Mouse (Mus musculus): ENCODE measurements around the gene Ngrn.

The Ngrn gene

DNA sequence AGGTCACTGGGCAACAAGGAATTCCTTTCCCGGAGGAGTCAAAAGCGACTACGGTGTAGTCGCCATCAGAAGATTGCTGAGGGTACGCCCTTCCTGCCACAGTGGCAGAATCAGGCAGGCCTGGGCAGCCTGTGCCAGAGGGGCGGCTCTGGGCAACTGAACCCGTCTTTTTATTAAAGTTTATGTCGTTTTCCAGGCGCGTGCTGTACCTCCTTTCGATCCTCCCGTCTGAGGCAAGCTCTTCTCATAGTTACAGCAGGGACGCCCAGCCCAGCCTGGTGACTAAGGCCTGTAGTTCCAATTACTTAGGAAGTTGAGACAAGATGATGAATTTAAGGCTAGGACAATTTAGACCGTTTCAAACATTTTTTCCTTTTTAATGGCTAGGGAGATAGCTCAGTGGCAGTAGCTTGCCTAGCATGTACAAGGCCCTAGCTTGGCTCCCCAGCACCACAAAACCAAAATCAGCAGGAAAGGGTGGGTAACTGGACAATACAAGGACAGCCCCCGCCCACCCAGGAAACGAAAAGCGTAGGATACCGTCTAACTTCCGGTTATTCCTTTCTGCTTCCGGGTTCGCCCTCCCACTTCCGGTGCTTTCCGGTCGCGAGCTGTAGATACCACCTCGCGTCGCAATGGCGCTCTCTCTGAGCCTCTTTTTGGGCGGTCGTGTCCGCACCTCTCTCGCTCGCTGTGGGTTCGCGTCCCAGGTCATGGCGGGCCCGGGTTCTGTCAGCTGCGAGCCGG is at the start of gene Ngrn:
Gene Ngrn (plus strand): TSS at position 591 of the 747 bp plus-strand sequence.
- peak; percentile 94 for DNase-seq (ENCODE audit: low read depth)

DNA sequence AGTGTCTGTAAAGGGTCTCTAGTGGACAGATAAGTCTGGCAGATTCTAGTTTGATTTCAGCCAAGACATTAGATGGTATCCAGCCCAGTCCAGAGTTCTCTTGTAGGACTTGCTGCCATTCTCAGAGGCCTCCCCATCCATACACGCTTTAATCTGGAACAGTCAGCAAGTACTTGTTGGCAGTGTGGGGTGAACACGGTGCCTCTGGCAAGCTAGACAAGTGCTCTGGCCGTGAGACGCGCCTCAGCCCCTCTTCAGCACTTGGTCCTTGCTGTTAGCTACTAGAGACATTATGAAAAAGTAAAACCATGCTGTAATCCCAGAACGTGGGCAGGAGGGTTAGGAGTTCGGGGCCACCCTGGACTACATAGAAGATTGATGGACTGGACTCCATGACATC is 47.4 kb upstream of the Ngrn start:
- no peak for DNase-seq (ENCODE audit: low read depth)

DNA sequence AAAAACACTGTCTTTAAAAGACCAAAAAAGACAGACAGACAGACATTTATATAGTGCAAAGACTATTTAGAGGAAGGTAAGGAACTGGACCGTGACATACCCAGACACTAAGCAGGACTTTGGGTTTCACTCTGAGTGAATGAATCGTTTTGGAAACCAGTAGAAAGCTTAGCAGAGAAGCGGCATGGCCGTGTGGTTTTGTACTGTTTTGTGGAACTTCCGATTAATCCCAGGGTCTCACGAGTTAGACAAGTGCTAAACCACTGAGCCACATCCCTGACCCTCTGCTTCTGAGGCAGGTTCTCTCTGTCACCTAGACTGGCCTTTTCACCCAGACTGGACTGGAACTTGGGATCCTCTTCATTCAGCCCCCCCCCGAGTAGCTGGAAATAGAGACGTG is 46.6 kb upstream of the Ngrn start:
- no peak for DNase-seq (ENCODE audit: low read depth)

DNA sequence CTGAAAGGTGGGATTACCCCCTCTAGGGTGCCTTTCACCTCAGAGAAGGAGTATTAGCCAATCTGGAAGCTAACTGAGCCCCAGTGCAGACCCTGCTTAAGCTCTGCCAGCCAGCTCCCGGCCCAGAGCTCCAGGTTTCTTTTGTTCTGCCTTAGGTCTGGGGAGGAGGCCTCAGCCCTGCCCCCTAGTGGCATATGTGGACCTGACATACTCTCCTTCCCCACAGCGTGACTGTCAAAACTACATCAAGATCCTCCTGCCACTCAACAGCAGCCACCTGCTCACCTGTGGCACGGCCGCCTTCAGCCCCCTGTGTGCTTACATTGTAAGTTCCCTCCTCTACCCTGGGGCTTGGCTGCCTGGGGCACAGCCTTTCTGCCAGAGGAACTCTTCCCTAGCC is 45.6 kb upstream of the Ngrn start:
- peak; percentile 86 for DNase-seq (ENCODE audit: low read depth)

DNA sequence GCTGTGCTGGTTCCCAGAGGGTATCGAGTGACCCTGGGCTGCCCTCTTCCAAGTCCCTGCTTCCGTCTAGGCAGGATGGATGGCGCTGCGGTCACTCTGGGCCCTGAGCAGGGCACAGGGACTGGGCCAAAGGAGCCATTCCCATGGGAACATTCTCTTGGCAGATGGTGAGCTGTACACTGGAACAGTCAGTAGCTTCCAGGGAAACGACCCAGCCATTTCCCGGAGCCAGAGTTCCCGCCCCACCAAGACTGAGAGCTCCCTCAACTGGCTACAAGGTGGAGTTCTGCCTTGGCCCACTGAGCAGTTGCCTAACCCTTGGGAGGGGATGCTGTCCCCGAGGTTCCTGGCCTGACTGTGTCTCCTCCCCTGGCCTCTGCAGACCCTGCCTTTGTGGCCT is 44.4 kb upstream of the Ngrn start:
- DNase-seq (ENCODE audit: low read depth) = peak; percentile 37

DNA sequence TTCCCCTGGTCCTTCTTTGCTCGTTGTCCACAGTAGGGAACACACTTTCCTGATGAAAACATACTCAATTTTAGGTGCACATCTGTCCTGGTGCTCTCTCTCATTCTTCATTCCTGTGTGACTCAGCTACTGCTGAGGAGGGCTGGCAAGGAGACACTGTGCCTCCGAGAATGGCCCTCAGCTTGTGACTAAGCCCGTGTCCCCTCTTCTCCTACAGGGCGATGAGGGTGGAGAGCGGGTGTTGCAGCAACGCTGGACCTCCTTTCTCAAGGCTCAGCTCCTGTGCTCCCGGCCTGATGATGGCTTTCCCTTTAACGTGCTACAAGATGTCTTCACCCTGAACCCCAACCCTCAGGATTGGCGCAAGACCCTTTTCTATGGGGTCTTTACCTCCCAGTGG is 42.3 kb upstream of the Ngrn start:
- DNase-seq (ENCODE audit: low read depth) = no peak

DNA sequence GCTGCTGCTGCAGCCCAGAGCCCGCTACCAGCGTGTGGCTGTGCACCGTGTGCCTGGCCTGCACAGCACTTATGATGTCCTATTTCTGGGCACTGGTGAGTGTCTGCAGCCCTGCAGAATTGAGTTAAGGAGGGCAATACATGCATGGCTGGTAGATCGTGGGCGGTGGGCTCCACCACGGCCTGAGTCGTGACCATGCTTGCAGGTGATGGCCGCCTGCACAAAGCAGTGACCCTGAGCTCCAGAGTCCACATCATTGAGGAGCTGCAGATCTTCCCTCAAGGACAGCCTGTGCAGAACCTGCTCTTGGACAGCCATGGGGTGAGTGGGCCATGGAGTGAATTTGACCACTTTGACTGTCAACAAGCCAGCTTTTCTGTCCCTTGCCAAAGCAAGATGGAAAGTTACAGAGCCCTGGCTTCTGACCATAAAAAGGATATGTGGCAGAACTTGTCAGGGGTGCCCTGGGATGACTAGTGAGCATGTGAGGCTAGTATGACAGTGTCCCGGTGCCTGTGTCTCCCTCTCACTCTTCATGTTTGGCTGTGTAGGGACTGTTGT is 40.7 kb upstream of the Ngrn start:
- DNase-seq (ENCODE audit: low read depth) = no peak

DNA sequence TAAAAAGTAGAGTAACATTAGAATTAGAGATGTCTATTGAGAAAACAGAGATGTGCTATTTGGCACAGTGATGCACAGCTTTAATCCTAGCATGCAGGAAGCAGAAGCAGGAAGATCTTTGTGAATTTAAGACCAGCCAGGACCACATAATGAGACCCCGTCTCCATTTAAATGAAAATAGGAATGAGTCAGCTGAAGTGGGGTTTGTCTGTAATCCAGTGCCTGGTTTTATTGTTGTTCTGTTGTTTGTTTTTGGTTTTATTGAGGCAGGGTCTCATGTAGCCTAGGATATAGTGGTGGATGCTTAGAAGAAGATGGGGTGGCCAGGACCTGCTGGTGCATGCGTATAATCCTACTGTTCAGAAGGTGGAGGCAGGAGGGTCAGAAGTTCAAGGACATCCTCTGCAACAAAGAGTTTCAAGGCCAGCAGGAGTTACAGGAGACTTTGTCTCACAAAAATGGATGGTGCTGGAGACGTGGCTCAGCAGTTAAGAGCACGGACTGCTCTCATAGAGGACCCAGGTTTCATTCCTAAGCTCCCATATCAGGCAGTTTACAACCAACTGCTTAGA is 39.8 kb upstream of the Ngrn start:
- DNase-seq (ENCODE audit: low read depth) = no peak

DNA sequence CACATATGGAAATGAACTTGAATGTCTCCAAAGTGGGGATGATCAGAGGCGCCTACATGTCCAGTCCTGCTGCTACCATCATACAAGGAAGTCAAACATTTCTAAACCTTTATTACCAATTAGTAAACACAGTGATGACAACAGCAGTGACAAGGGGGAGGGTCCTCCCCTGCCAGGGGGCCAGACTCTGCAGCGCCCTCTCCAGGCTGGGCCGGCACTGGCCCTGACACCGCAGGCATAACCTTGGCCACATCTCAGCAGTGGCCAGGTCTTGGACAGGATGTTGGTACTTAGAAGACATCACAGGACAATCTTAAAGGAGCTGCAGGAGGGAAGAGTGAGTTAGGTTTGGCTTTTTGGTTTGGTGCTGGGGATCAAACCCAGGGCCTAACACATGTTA is 34.0 kb upstream of the Ngrn start:
- no peak for DNase-seq (ENCODE audit: low read depth)

DNA sequence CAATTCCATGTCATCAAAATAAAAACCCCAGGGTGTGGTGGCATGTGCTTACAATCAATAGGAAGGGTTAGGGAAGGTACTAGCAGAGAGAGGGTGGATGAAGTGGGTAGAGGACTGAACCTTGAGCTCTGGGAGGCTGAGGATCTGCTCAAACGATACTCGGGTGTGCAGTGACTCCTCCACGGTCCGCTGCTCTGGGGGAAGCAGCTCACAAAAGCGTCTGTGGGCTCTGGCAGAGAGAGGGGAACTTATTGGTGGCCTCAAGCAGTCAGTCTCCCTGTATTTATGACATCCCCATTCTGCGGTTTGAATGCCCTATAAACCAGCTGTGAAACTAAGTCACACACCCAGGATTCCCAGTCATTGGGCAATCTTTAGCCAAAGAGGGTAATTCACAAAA is 30.8 kb upstream of the Ngrn start:
- DNase-seq (ENCODE audit: low read depth) = no peak

DNA sequence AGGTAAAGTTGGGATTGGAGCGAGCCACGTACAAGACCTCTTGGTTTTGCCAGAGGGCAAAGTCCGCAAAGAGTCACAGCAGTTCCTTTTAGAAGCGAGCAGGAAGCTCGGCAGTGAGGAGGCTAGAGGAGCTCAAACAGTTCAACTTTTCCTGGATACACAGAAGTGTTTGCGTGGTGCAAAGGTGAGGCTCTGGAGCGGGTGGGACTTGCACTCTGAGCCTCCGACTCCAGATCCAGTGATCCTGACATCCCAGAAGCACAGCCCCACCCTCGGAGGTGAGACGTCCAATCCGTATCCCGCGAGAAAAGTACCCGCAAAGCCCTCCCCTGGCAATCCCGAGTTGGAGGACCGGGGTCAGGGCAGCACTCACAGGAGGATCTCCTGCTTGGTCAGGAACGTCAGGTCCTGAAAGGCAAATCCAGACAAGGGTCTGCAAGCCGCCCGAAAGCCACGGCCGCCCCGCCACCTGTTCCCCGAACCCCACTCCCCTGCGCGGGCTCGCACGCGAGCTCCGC is 29.0 kb upstream of the Ngrn start:
- DNase-seq (ENCODE audit: low read depth) = peak; percentile 66

DNA sequence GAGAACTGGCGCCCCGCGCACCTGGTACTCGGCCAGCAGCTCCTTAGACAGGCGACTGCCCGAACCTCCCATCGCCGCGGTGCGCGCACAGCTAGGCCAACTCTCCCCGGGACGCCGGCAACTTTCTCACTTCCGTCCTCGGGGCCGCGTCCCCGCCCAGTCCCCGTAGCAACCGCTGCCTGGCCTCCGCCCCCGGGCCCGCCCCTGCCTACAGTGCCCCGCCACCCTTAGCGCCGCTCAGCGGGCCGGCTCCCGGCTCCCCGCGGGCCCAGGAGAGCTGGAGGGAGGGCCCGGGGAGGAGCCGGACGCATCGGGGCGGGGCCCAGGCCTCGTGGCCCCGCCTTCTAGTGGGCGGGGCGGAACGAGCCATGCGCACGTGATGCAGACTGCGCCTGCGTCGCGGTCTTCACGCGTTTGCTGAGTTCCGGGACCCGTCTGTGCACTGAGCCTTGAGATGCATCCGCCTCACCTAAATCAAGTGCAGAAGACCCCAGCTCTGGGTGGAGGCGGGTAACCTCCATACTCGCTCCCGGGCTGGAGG is 28.5 kb upstream of the Ngrn start, which contains the start of the genes Cib1 and Gdpgp1:
Gene Cib1 (minus strand): TSS at position 325 of the 541 bp plus-strand sequence.
Gene Gdpgp1 (plus strand): TSS at position 377 of the 541 bp plus-strand sequence.
- DNase-seq (ENCODE audit: low read depth) = peak; percentile 99

DNA sequence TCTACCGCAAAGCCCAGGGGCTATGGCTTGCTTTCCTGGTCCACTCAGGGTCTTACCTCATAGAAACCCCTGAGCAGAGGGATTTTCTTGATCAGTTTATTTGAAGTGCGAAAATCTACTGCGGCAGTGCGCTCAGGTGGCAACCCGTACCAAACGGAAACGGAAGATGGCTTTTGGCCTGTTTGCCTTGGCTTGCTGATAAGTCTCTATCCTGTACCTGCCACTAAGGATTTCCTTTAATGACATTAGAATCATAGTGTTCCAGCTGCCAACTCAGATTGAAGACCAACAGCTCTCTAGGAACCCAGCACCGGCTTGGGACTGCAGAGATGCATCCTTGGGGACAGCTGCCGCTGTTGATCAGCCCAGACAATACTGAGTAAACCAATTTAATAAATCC is 27.2 kb upstream of the Ngrn start:
- no peak for DNase-seq (ENCODE audit: low read depth)

DNA sequence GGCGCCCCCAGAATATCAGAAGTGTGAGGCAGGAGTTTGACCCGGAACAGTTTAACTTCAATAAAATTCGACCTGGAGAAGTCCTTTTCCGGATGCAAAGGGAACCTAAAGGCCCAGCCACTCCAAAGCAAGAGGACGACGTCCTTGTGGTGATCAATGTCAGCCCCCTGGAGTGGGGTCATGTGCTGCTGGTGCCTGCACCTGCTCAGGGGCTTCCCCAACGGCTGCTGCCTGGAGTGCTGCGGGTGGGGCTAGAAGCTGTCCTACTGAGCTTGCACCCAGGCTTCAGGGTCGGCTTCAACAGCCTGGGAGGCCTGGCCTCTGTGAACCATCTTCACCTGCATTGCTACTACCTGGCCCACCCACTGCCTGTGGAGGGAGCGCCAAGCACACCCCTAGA is 22.5 kb upstream of the Ngrn start:
- DNase-seq (ENCODE audit: low read depth) = no peak

DNA sequence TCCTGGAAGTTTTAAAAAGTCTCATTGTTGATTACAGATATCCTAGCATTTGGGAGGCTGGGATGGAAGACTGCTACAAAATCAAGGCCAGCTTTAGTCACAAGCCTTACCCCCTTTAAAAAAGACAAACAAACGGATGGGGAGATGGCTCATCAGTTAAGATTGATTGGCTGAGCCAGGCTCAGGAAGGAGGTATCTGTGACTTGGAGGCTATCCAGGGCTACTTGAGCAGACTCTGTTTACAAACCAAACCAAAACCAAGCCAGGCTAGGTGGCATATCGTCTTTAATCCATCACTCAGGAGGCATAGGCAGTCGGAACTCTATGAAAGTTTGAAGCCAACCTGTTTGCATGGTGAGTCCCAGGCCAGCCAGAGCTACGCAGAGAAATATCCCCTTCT is 19.4 kb upstream of the Ngrn start:
- DNase-seq (ENCODE audit: low read depth) = no peak

DNA sequence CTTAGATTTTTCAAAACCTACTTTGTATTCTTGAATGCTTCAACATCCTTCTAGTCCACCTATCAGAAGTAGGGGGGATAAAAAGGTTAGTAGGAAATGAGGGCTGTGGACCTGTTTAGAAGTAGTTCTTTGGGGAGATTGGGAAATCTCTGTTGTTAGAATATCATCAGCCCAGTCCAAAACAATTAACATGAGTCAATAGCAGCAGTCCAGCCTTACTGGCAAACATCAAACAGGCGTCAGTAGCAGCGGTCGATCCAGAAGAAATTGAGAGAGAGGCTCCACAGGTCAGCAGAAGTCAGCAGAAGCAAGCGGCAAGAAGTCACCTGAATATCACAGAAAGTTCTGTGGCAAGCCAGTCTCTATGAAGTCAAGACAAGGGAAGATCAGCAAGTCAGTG is 16.2 kb upstream of the Ngrn start:
- no peak for DNase-seq (ENCODE audit: low read depth)

DNA sequence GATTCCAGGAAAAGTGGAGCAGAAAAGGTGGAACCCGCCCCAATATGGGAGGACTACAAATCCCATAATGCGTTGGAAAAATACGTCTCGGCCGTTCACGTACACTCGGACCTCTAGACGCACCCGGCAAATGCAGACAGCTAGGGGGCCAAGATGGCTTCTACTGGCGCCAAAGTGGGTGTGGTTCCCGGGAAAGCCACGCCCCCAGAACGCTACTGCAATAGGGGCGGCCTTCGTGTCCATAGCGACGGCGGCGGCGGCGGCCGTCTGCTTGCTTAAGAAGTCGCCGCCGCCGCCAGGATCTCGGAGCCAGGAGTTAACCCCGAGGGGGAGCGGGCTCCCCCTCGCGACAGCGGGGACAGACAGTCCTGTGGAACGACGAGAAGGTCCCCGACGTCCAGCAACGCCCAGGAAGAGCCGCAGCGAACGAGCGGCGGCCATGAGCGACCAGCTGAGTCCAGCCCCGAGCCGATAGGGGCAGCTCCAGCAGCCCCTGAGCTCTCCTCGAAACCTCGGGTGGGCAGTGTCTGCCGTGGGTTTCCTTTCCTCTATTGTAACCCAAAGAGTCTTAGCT is 14.8 kb upstream of the Ngrn start, which contains the start of gene Ttll13:
Gene Ttll13 (plus strand): TSS at position 229 of the 574 bp plus-strand sequence.
- DNase-seq (ENCODE audit: low read depth) = peak; percentile 98

DNA sequence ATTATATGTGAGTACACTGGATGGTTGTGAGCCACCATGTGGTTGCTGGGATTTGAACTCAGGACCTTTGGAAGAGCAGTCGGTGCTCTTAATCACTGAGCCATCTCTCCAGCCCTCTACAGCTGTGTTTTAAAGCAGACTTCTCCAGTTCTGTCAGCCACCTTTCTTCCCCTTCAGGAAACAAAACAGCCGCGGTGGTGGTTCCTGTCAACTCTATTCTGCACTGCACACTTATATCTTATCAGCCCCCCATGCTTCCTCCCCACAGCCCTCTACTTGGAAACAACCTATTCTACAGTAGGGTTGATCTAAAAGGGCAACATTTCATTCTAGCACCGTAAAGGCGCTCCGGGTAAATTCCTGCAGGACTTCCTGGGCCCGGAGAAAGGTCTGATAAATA is 14.2 kb upstream of the Ngrn start:
- DNase-seq (ENCODE audit: low read depth) = no peak

DNA sequence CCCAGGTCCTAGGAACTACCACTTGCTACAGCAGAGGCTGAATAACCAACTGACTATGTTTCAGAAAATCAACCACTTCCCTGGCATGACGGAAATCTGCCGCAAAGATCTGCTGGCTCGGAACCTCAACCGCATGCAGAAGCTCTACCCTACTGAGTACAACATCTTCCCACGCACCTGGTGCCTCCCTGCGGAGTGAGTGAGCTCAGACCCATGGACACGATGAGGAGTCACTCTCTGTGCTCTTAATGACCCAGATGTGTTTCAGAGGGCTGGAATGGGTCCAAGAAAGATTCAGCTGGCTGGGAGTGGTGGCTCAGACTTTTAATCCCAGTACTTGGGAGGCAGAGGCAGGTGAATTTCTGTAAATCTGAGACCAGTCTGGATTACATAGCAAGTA is 8.6 kb upstream of the Ngrn start:
- DNase-seq (ENCODE audit: low read depth) = no peak

DNA sequence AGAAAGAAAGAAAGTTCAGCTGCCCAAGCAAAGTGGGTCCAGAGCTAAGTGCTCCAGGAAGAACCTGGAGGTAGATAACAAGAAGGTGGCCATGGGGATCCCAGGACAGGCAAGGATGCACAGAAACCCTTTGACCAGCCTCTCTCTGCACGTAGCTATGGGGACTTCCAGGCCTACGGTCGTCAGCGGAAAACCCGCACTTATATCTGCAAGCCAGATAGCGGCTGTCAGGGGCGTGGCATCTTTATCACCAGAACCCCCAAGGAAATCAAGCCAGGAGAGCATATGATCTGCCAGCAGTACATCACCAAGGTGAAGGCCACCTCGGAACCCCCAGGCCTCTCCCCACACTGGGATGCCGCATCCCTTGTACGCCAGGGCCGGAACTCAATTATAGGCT is 8.1 kb upstream of the Ngrn start:
- no peak for DNase-seq (ENCODE audit: low read depth)

DNA sequence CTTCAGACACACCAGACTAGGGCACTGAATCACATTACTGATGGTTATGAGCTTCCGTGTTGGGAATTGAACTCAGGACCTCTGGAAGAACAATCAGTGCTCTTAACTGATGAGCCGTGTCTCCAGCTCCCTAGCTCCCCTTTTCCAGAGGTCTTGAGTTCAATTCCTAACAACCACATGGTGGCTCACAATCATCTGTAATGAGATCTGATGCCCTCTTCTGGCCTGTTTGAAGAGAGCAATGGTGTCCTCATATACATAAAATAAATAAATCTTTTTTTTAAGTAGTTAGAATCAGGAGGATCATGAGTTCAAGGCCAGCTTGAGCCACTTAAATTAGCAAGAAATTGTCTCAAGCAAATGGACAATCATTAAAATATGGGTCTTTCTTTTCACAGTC is 5.0 kb upstream of the Ngrn start:
- peak; percentile 27 for DNase-seq (ENCODE audit: low read depth)

DNA sequence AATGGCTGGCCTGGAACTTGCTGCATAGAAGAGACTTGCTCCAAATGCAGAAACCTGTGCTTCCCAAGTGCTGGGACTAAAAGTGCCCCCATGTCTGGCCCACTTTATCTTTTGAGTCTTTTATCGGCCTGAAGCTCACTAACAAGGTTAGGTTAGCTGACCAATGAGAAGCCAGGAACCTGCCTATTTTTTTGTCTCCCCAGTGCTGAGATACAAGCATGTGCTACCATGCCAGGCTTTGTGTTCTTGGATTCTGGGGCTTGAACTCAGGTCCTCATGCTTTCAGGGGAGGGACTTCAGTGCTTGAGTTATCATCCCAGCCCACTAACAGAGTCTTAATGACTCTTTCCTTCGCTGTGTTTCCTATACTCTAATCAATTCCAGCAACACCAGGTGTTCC is 3.3 kb upstream of the Ngrn start:
- no peak for DNase-seq (ENCODE audit: low read depth)

Data from NIH3T3 (cell line).